In genomic region chr16:52449889-52450244, GRCm38 (mm10) we compare ENCODE assay signal across 7 mouse cellular contexts. TPM values are rescaled to one million over a fixed set of nuclear protein-coding genes. Genes with fewer than 3 reads are reported as not detected.
DNase-seq lines count a peak whose midpoint lies in the region; ATAC-seq and TF ChIP-seq lines count a peak whose summit lies in the region.

No protein-coding gene starts in this region.

- TF ChIP-seq POLR2A in lung, adult 2 months (IDR thresholded peaks at IDR 0.05; ENCODE audit: borderline replicate concordance, extremely low read depth, low read depth, low read length): no peak

- peak overlapping the region; percentile 80 for H3K4me2 ChIP-seq in forebrain, embryonic 12.5 days
- H3K4me2 ChIP-seq in limb, embryonic 15.5 days: peak overlapping the region; percentile 82

- TF ChIP-seq CTCF in lung, adult 2 months (IDR thresholded peaks at IDR 0.05; ENCODE audit: insufficient read depth, low read length): no peak

- 14% methylated on average over 3 of the region's 3 CpGs for WGBS in lung, adult 2 months
- WGBS in forebrain, embryonic 12.5 days: 1% methylated on average over 3 of the region's 3 CpGs
- WGBS in limb, embryonic 15.5 days: 6% methylated on average over 3 of the region's 3 CpGs

- H3K9me3 ChIP-seq in forebrain, embryonic 12.5 days: no peaks in the 10 kb centered on the region
- H3K9me3 ChIP-seq in limb, embryonic 15.5 days: no peaks in the 10 kb centered on the region

- peaks cover 10% of the 10 kb centered on the region; the same call in 1 of the 2 replicates for H3K27me3 ChIP-seq in forebrain, embryonic 12.5 days
- no peaks in the 10 kb centered on the region for H3K27me3 ChIP-seq in limb, embryonic 15.5 days
- 0 out of 2 replicates have a peak, but pooled peaks cover 2% of the 10 kb centered on the region for H3K27me3 ChIP-seq in splenic B cell, adult 2 months (ENCODE audit: control insufficient read depth, insufficient read depth, low read length, poor library complexity, severe bottlenecking)

- H3K27ac ChIP-seq in forebrain, embryonic 12.5 days: 0 out of 2 replicates have a peak overlapping the region, but pooled peaks have one; percentile 31
- 0 out of 2 replicates have a peak overlapping the region, but pooled peaks have one; percentile 60 for H3K27ac ChIP-seq in limb, embryonic 15.5 days

- H3K4me3 ChIP-seq in lung, adult 2 months (replicated peaks; ENCODE audit: extremely low read depth, low read depth, low read length): peak overlapping the region; percentile 88
- peak overlapping the region; percentile 53 for H3K4me3 ChIP-seq in forebrain, embryonic 12.5 days (replicated peaks)
- peak overlapping the region; percentile 61 for H3K4me3 ChIP-seq in limb, embryonic 15.5 days

- H3K9ac ChIP-seq in forebrain, embryonic 12.5 days: peak overlapping the region; percentile 57
- H3K9ac ChIP-seq in limb, embryonic 15.5 days: no peak overlapping the region

- ATAC-seq in forebrain, embryonic 12.5 days (ENCODE audit: low FRiP score): no peak
- ATAC-seq in limb, embryonic 15.5 days (ENCODE audit: insufficient number of reproducible peaks, low FRiP score, low TSS enrichment, low read depth): no peak
- no peak for ATAC-seq in activated CD4-positive, CD25-positive, alpha-beta regulatory T cell, adult 4 months

- DNase-seq in lung, adult 2 months: no peak
- no peak for DNase-seq in lung, postnatal 25 days (ENCODE audit: low spot score)
- DNase-seq in splenic B cell, adult 2 months (ENCODE audit: low read depth, low spot score): peak; percentile 42
- DNase-seq in urinary bladder, adult 18-20 months (ENCODE audit: low spot score in 2 of 2): no peak

- H3K36me3 ChIP-seq in forebrain, embryonic 12.5 days (replicated peaks): no peaks in the 10 kb centered on the region
- no peaks in the 10 kb centered on the region for H3K36me3 ChIP-seq in limb, embryonic 15.5 days
- H3K36me3 ChIP-seq in splenic B cell, adult 2 months (ENCODE audit: control insufficient read depth, insufficient read depth, low read length, poor library complexity, severe bottlenecking): no peaks in the 10 kb centered on the region

- H3K4me1 ChIP-seq in lung, adult 2 months (ENCODE audit: control insufficient read depth, insufficient read depth, low read length): peaks cover 2% of the 10 kb centered on the region
- peaks cover 27% of the 10 kb centered on the region for H3K4me1 ChIP-seq in forebrain, embryonic 12.5 days
- H3K4me1 ChIP-seq in limb, embryonic 15.5 days: peaks cover 8% of the 10 kb centered on the region; the same call in 1 of the 2 replicates

RNA-seq across cellular contexts. Expression of gene Alcam, which starts 4.0 kb away (rescaled TPM):
- 81.9 and 82.2 TPM in 2 replicates for polyA plus RNA-seq in lung, adult 2 months (2012; rRNA removed)
- 17.4 and 30.5 TPM in 2 replicates for polyA plus RNA-seq in forebrain, embryonic 12.5 days (2016; fragmentation: Nextera tagmentation; extraction: Ambion mirVana)
- polyA plus RNA-seq in limb, embryonic 15.5 days (2015; fragmentation: Nextera tagmentation; extraction: Ambion mirVana): 12.1 and 26.7 TPM in 2 replicates
- polyA plus RNA-seq in activated CD4-positive, CD25-positive, alpha-beta regulatory T cell, adult 4 months (2017; shearing (Covaris generic)): 1 to 10 TPM; 5.5 to 7.0 TPM
